In genomic region chr4:154064827-154065773, GRCm38 (mm10) we compare ENCODE assay signal across 9 mouse cellular contexts. TPM values are rescaled to one million over a fixed set of nuclear protein-coding genes. Genes with fewer than 3 reads are reported as not detected.
DNase-seq lines count a peak whose midpoint lies in the region; ATAC-seq and TF ChIP-seq lines count a peak whose summit lies in the region.
"Had no signal": no experiment of that assay in that cellular context is flagged by ENCODE, and none has a peak within 500 bp of the region (broad histone marks: within the 10 kb centered on the region; RNA-seq: fewer than 3 reads in every experiment).

No protein-coding gene starts in this region.

- no peak overlapping the region for H3K4me2 ChIP-seq in heart, embryonic 14.5 days (ENCODE audit: low read length)
- no peak overlapping the region for H3K4me2 ChIP-seq in embryonic facial prominence, embryonic 12.5 days (replicated peaks)
- no peak overlapping the region for H3K4me2 ChIP-seq in kidney, embryonic 14.5 days (replicated peaks; ENCODE audit: low read depth, low read length)
- no peak overlapping the region for H3K4me2 ChIP-seq in liver, postnatal 0 days (ENCODE audit: low read depth, low read length)
- H3K4me2 ChIP-seq: embryonic facial prominence, embryonic 15.5 days had no signal

- no peaks in the 10 kb centered on the region for H3K9me3 ChIP-seq in heart, embryonic 14.5 days (ENCODE audit: control insufficient read depth, low read length)
- H3K9me3 ChIP-seq in embryonic facial prominence, embryonic 12.5 days: no peaks in the 10 kb centered on the region
- no peaks in the 10 kb centered on the region for H3K9me3 ChIP-seq in kidney, embryonic 14.5 days (ENCODE audit: control insufficient read depth, low read length)
- no peaks in the 10 kb centered on the region for H3K9me3 ChIP-seq in liver, postnatal 0 days (ENCODE audit: low read length)
- H3K9me3 ChIP-seq: embryonic facial prominence, embryonic 15.5 days had no signal

- peaks cover 12% of the 10 kb centered on the region; the same call in 1 of the 2 replicates for H3K27me3 ChIP-seq in heart, embryonic 14.5 days (ENCODE audit: control insufficient read depth, insufficient read depth, low read length)
- peaks cover 9% of the 10 kb centered on the region; the same call in 1 of the 2 replicates for H3K27me3 ChIP-seq in embryonic facial prominence, embryonic 12.5 days
- 0 out of 2 replicates have a peak, but pooled peaks cover 5% of the 10 kb centered on the region for H3K27me3 ChIP-seq in kidney, embryonic 14.5 days (ENCODE audit: control insufficient read depth, insufficient read depth, low read length)
- no peaks in the 10 kb centered on the region for H3K27me3 ChIP-seq in liver, postnatal 0 days (ENCODE audit: insufficient read depth, low read length)

- no peak for DNase-seq in heart, postnatal 14 days
- DNase-seq in R1 (ENCODE audit: low read depth, low spot score): peak; percentile 64
- DNase-seq in liver, postnatal 0 days: no peak
- peak; percentile 77 for DNase-seq in retina, postnatal 1 day
- DNase-seq in urinary bladder, postnatal 10 days (ENCODE audit: low spot score): no peak

- intact Hi-C loops in heart, postnatal 14 days (cut with DNase I): loop anchor here (2.0 to 10.0 kb wide), 5 partner anchors 92 to 236 kb away; partner anchors contain the start of gene Arhgef16

- peak; percentile 93 for TF ChIP-seq CTCF in liver, postnatal 0 days (IDR thresholded peaks at IDR 0.05; ENCODE audit: low read depth)

- 0 out of 2 replicates have a peak, but pooled peaks have one; percentile 37 for ATAC-seq in heart, embryonic 14.5 days (ENCODE audit: insufficient number of reproducible peaks, insufficient read depth, low FRiP score, low read depth)
- ATAC-seq in embryonic facial prominence, embryonic 12.5 days (ENCODE audit: insufficient number of reproducible peaks, insufficient read depth, low FRiP score, low TSS enrichment): 0 out of 2 replicates have a peak, but pooled peaks have one; percentile 7
- ATAC-seq in kidney, embryonic 14.5 days (ENCODE audit: low FRiP score, low TSS enrichment): 0 out of 2 replicates have a peak, but pooled peaks have one; percentile 46
- no peak for ATAC-seq in liver, postnatal 0 days

- H3K4me3 ChIP-seq in heart, embryonic 14.5 days (ENCODE audit: control insufficient read depth in 1 of 2, insufficient read depth in 1 of 2, low read depth in 1 of 2, low read length in 2 of 2): no peak overlapping the region
- H3K4me3 ChIP-seq in embryonic facial prominence, embryonic 12.5 days: no peak overlapping the region
- no peak overlapping the region for H3K4me3 ChIP-seq in kidney, embryonic 14.5 days (ENCODE audit: low read length)
- H3K4me3 ChIP-seq in liver, postnatal 0 days (ENCODE audit: low read depth, low read length): no peak overlapping the region
- H3K4me3 ChIP-seq: embryonic facial prominence, embryonic 15.5 days had no signal

- no peak overlapping the region for H3K27ac ChIP-seq in heart, embryonic 14.5 days (replicated peaks in 1 of 2; ENCODE audit: control insufficient read depth in 1 of 2, insufficient read depth in 1 of 2, low read depth in 2 of 2, low read length in 2 of 2)
- H3K27ac ChIP-seq in embryonic facial prominence, embryonic 12.5 days: no peak overlapping the region
- H3K27ac ChIP-seq in kidney, embryonic 14.5 days (ENCODE audit: low read depth, low read length): no peak overlapping the region
- no peak overlapping the region for H3K27ac ChIP-seq in liver, postnatal 0 days (ENCODE audit: low read depth)
- H3K27ac ChIP-seq: embryonic facial prominence, embryonic 15.5 days had no signal

- no peaks in the 10 kb centered on the region for H3K4me1 ChIP-seq in heart, embryonic 14.5 days (ENCODE audit: control insufficient read depth in 2 of 2, insufficient read depth in 2 of 2, low read length in 2 of 2)
- H3K4me1 ChIP-seq in embryonic facial prominence, embryonic 12.5 days: no peaks in the 10 kb centered on the region
- H3K4me1 ChIP-seq in kidney, embryonic 14.5 days (ENCODE audit: control insufficient read depth, insufficient read depth, low read length): no peaks in the 10 kb centered on the region
- no peaks in the 10 kb centered on the region for H3K4me1 ChIP-seq in liver, postnatal 0 days (ENCODE audit: insufficient read depth)
- H3K4me1 ChIP-seq: embryonic facial prominence, embryonic 15.5 days had no signal

- no peaks in the 10 kb centered on the region for H3K36me3 ChIP-seq in heart, embryonic 14.5 days (ENCODE audit: control insufficient read depth, insufficient read depth, low read length)
- H3K36me3 ChIP-seq in embryonic facial prominence, embryonic 12.5 days: no peaks in the 10 kb centered on the region
- H3K36me3 ChIP-seq in kidney, embryonic 14.5 days (ENCODE audit: control insufficient read depth, insufficient read depth, low read length): no peaks in the 10 kb centered on the region
- no peaks in the 10 kb centered on the region for H3K36me3 ChIP-seq in liver, postnatal 0 days (replicated peaks; ENCODE audit: insufficient read depth, low read length)
- H3K36me3 ChIP-seq: embryonic facial prominence, embryonic 15.5 days had no signal

- TF ChIP-seq EP300 in liver, postnatal 0 days (IDR thresholded peaks at IDR 0.05; ENCODE audit: low read depth): no peak

- no peak overlapping the region for H3K9ac ChIP-seq in heart, embryonic 14.5 days (ENCODE audit: low read length)
- H3K9ac ChIP-seq in embryonic facial prominence, embryonic 12.5 days: 0 out of 2 replicates have a peak overlapping the region, but pooled peaks have one; percentile 17
- no peak overlapping the region; the same call in 1 of the 2 replicates for H3K9ac ChIP-seq in kidney, embryonic 14.5 days (ENCODE audit: low read depth, low read length)
- H3K9ac ChIP-seq in liver, postnatal 0 days (replicated peaks): no peak overlapping the region
- H3K9ac ChIP-seq: embryonic facial prominence, embryonic 15.5 days had no signal

- WGBS in heart, embryonic 14.5 days: 55% methylated on average over 14 of the region's 14 CpGs
- WGBS in embryonic facial prominence, embryonic 12.5 days: 63% methylated on average over 14 of the region's 14 CpGs
- WGBS in kidney, embryonic 14.5 days: 66% methylated on average over 14 of the region's 14 CpGs
- WGBS in liver, postnatal 0 days (ENCODE audit: insufficient replicate concordance): 53% methylated on average over 14 of the region's 14 CpGs

RNA-seq across cellular contexts. Expression of gene Ccdc27, which starts 22.6 kb away (rescaled TPM):
- polyA plus RNA-seq in heart, embryonic 14.5 days (2014; fragmentation: Nextera tagmentation; extraction: Ambion mirVana): not detected in 2 replicates
- total RNA-seq in heart, postnatal 14 days (2021): not detected
- polyA plus RNA-seq in embryonic facial prominence, embryonic 12.5 days (2016; fragmentation: Nextera tagmentation; extraction: Ambion mirVana): not detected in 2 replicates
- polyA plus RNA-seq in kidney, embryonic 14.5 days (2014; fragmentation: Nextera tagmentation; extraction: Ambion mirVana): not detected in 2 replicates
- polyA plus RNA-seq in liver, postnatal 0 days (2015; fragmentation: Nextera tagmentation; extraction: Ambion mirVana): not detected in 2 replicates

RNA-seq across cellular contexts. Expression of gene Smim1, which starts 39.1 kb away (rescaled TPM):
- 59.5 and 73.1 TPM in 2 replicates for polyA plus RNA-seq in heart, embryonic 14.5 days (2014; fragmentation: Nextera tagmentation; extraction: Ambion mirVana)
- 1 to 10 TPM; 5.8 to 7.0 TPM for total RNA-seq in heart, postnatal 14 days (2021)
- 9.3 and 10.1 TPM in 2 replicates for polyA plus RNA-seq in embryonic facial prominence, embryonic 12.5 days (2016; fragmentation: Nextera tagmentation; extraction: Ambion mirVana)
- polyA plus RNA-seq in kidney, embryonic 14.5 days (2014; fragmentation: Nextera tagmentation; extraction: Ambion mirVana): 29.9 and 35.4 TPM in 2 replicates
- 86.4 and 93.6 TPM in 2 replicates for polyA plus RNA-seq in liver, postnatal 0 days (2015; fragmentation: Nextera tagmentation; extraction: Ambion mirVana)

RNA-seq across cellular contexts. Expression of gene Lrrc47, which starts 53.6 kb away (rescaled TPM):
- 8.6 and 11.6 TPM in 2 replicates for polyA plus RNA-seq in heart, embryonic 14.5 days (2014; fragmentation: Nextera tagmentation; extraction: Ambion mirVana)
- total RNA-seq in heart, postnatal 14 days (2021): 10 to 100 TPM; 33.8 to 36.3 TPM
- 36.0 and 36.8 TPM in 2 replicates for polyA plus RNA-seq in embryonic facial prominence, embryonic 12.5 days (2016; fragmentation: Nextera tagmentation; extraction: Ambion mirVana)
- polyA plus RNA-seq in kidney, embryonic 14.5 days (2014; fragmentation: Nextera tagmentation; extraction: Ambion mirVana): 12.1 and 13.6 TPM in 2 replicates
- 9.4 and 11.7 TPM in 2 replicates for polyA plus RNA-seq in liver, postnatal 0 days (2015; fragmentation: Nextera tagmentation; extraction: Ambion mirVana)

Comparison
In these comparisons a context has a peak if more than half of its experiments do, and no peak if none do; other contexts are left out.
1. DNase-seq: peak in R1 (single experiment) and retina, postnatal 1 day (single experiment); none in heart, postnatal 14 days (0 of 2), liver, postnatal 0 days (single experiment) and urinary bladder, postnatal 10 days (single experiment).